Mouse (Mus musculus) liver, adult 2 months (tissue): ENCODE results near the gene Parp8.

Experiments
- CTCF ChIP-seq: fragments of 200-500 bp; IDR thresholded peaks from 2 replicates; pipeline ENCODE4 v1.5.1; 2011; ENCODE audit warnings: low read depth, low read length, control low read depth
- POLR2A ChIP-seq: fragments of 200-500 bp; IDR thresholded peaks from 2 replicates; pipeline ENCODE4 v1.6.1; 2011; ENCODE audit warnings: low read length, control low read depth; ENCODE audit not compliant: insufficient read depth; ENCODE audit errors: extremely low read depth

DNA sequence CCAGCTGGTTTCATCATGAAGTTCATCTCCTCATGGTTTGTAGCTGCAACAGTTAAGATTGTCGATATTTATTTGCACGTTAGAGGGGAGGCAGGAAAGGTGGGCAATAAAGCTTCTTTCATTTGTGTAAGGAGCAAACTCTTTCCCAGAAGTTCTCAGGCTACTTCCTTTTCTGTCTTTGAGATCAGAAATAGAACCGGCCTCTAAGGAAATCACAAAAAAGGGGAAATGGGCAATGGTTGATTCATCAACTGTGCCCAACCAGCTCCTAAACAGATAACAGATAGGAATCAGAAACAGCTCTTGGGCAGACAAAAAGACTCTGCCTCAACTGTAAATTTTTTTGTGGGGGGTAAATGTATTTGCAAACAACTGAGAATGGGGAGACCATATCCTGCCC, 27.4 kb upstream of the Parp8 start:
- TF ChIP-seq POLR2A (no peak), CTCF (no peak)
